Mouse (Mus musculus) heart, postnatal 0 days (tissue): ENCODE data around the gene Ankrd39.

Experiments used
- CTCF ChIP-seq: IDR thresholded peaks from 2 replicates; pipeline ENCODE4 v1.5.1; 2016; ENCODE audit warnings: antibody characterized with exemption, control low read depth, low read depth
- EP300 ChIP-seq: IDR thresholded peaks from 2 replicates; pipeline ENCODE4 v1.6.1; 2016; ENCODE audit warnings: antibody characterized with exemption, low read depth

DNA sequence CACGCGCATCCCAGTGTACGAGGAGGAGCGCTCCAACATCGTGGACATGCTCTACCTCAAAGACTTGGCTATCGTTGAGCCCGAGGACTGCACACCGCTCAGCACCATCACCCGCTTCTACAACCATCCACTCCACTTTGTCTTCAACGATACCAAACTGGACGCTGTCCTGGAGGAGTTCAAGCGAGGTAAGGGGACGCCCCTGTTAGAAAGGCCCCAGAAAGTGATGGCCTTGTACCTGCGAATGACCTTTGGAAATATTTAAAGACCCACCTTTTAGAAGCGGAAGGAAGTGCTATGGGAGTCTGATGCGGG, 34.3 kb downstream of the Ankrd39 start:
- no peak for TF ChIP-seq CTCF
- TF ChIP-seq EP300 = no peak
